Mouse (Mus musculus) lung, postnatal 0 days (tissue): ENCODE data around the gene Ccdc155.
"Not testable (repeated sequence)": the region's sequence is repeated elsewhere in the genome, so short reads cannot be mapped to it uniquely, and the experiment has no call there.

Experiments used
- CTCF ChIP-seq: IDR thresholded peaks from 2 replicates; pipeline ENCODE4 v1.5.1; 2016; ENCODE audit warnings: antibody characterized with exemption, mild to moderate bottlenecking
- EP300 ChIP-seq: IDR thresholded peaks from 2 replicates; pipeline ENCODE4 v1.6.1; 2016; ENCODE audit warnings: antibody characterized with exemption, mild to moderate bottlenecking, control low read depth

DNA sequence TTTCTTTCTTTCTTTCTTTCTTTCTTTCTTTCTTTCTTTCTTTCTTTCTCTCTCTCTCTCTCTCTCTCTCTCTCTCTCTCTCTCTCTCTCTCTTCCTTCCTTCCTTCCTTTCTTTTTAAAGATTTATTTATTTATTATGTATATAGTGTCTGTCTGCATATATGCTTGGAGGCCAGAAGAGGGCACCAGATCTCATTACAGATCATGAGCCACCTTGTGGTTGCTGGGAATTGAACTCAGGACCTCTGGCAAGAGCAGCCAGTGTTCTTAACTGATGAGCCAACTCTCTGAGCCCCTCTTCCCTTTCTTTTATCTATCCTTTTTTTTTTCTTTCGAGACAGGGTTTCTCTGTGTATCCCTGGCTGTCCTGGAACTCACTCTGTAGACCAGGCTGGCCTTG, 30.9 kb downstream of the Ccdc155 start:
- TF ChIP-seq CTCF, result peak; percentile 65
- TF ChIP-seq EP300, result not testable (repeated sequence)
